Mouse (Mus musculus): Measurements from ENCODE around the gene Tnfsf10.
"Not testable (repeated sequence)": the region's sequence is repeated elsewhere in the genome, so short reads cannot be mapped to it uniquely, and the experiment has no call there.

Gene Tnfsf10

GRCm38 (mm10) chr3:27316559-27317287 is at the start of gene Tnfsf10:
Gene Tnfsf10, plus strand, starts transcription at chr3:27317028.
- in situ Hi-C loops (cut with MboI; ENCODE audit: low sequenced_read_pairs): no loop called here

GRCm38 (mm10) chr3:27267327-27267726 is 49.5 kb upstream of the Tnfsf10 start:
- in situ Hi-C loops (cut with MboI; ENCODE audit: low sequenced_read_pairs): no loop called here

- in situ Hi-C loops (cut with MboI; ENCODE audit: low sequenced_read_pairs): no loop called here
Observed at GRCm38 (mm10) chr3:27267887-27268286, 48.9 kb upstream of the Tnfsf10 start.

GRCm38 (mm10) chr3:27269151-27269550 is 47.7 kb upstream of the Tnfsf10 start:
- in situ Hi-C loops (cut with MboI; ENCODE audit: low sequenced_read_pairs): no loop called here

- in situ Hi-C loops (cut with MboI; ENCODE audit: low sequenced_read_pairs): no loop called here
Observed at GRCm38 (mm10) chr3:27270160-27270962, 46.5 kb upstream of the Tnfsf10 start.

- in situ Hi-C loops (cut with MboI; ENCODE audit: low sequenced_read_pairs): no loop called here
Observed at GRCm38 (mm10) chr3:27272926-27273745, 43.7 kb upstream of the Tnfsf10 start.

- in situ Hi-C loops (cut with MboI; ENCODE audit: low sequenced_read_pairs): not testable (repeated sequence)
Observed at GRCm38 (mm10) chr3:27279286-27279925, 37.4 kb upstream of the Tnfsf10 start.

GRCm38 (mm10) chr3:27280280-27280749 is 36.5 kb upstream of the Tnfsf10 start:
- in situ Hi-C loops (cut with MboI; ENCODE audit: low sequenced_read_pairs): no loop called here

GRCm38 (mm10) chr3:27283071-27283713 is 33.6 kb upstream of the Tnfsf10 start:
- in situ Hi-C loops (cut with MboI; ENCODE audit: low sequenced_read_pairs): no loop called here

GRCm38 (mm10) chr3:27283796-27284195 is 33.0 kb upstream of the Tnfsf10 start:
- in situ Hi-C loops (cut with MboI; ENCODE audit: low sequenced_read_pairs): no loop called here

- in situ Hi-C loops (cut with MboI; ENCODE audit: low sequenced_read_pairs): no loop called here
Observed at GRCm38 (mm10) chr3:27284227-27284626, 32.6 kb upstream of the Tnfsf10 start.

- in situ Hi-C loops (cut with MboI; ENCODE audit: low sequenced_read_pairs): no loop called here
Observed at GRCm38 (mm10) chr3:27285072-27285471, 31.8 kb upstream of the Tnfsf10 start.

- in situ Hi-C loops (cut with MboI; ENCODE audit: low sequenced_read_pairs): no loop called here
Observed at GRCm38 (mm10) chr3:27288301-27288700, 28.5 kb upstream of the Tnfsf10 start.

GRCm38 (mm10) chr3:27288909-27289308 is 27.9 kb upstream of the Tnfsf10 start:
- in situ Hi-C loops (cut with MboI; ENCODE audit: low sequenced_read_pairs): no loop called here

GRCm38 (mm10) chr3:27290285-27290684 is 26.5 kb upstream of the Tnfsf10 start:
- in situ Hi-C loops (cut with MboI; ENCODE audit: low sequenced_read_pairs): no loop called here

- in situ Hi-C loops (cut with MboI; ENCODE audit: low sequenced_read_pairs): not testable (repeated sequence)
Observed at GRCm38 (mm10) chr3:27290945-27291344, 25.9 kb upstream of the Tnfsf10 start.

GRCm38 (mm10) chr3:27291411-27291810 is 25.4 kb upstream of the Tnfsf10 start:
- in situ Hi-C loops (cut with MboI; ENCODE audit: low sequenced_read_pairs): not testable (repeated sequence)

GRCm38 (mm10) chr3:27293645-27294385 is 23.0 kb upstream of the Tnfsf10 start:
- in situ Hi-C loops (cut with MboI; ENCODE audit: low sequenced_read_pairs): no loop called here

- in situ Hi-C loops (cut with MboI; ENCODE audit: low sequenced_read_pairs): no loop called here
Observed at GRCm38 (mm10) chr3:27300451-27300850, 16.4 kb upstream of the Tnfsf10 start.

Data from CH12F3 (cell line).